17 mouse cellular contexts compared by ENCODE assay signal in the genomic region with DNA sequence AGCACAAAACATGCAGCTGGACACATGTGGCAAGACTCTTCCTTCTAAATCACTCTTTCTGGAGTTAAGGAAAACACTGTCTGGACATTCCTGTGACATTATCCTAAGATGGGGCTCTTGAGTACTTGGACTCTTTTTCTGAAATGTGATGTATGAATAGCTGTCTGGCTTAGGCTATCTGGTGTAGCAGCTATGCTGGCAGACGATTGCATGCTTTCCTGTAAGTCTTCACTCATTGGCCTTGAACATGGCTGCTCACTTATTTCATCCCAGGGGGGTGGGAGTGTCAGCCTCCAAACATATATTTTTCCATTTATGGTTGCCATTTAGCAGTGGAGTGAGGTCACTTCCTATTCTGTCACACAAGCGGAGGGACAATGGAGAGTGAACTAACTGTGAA. TPM values are rescaled to one million over a fixed set of nuclear protein-coding genes. Genes with fewer than 3 reads are reported as not detected.
A peak's percentile ranks its signal among the peaks of the same experiment; 100 is the strongest.
DNase-seq lines count a peak whose midpoint lies in the region; ATAC-seq and TF ChIP-seq lines count a peak whose summit lies in the region.
"Had no signal": no experiment of that assay in that cellular context is flagged by ENCODE, and none has a peak within 500 bp of the region (broad histone marks: within the 10 kb centered on the region; RNA-seq: fewer than 3 reads in every experiment).

No protein-coding gene starts in this region.

- no peaks in the 10 kb centered on the region for H3K9me3 ChIP-seq in heart, embryonic 16.5 days (replicated peaks; ENCODE audit: control insufficient read depth, low read length)
- H3K9me3 ChIP-seq in lung, embryonic 14.5 days (ENCODE audit: low read depth, low read length): no peaks in the 10 kb centered on the region
- H3K9me3 ChIP-seq in intestine, embryonic 16.5 days (ENCODE audit: control insufficient read depth, low read length): no peaks in the 10 kb centered on the region
- no peaks in the 10 kb centered on the region for H3K9me3 ChIP-seq in stomach, embryonic 15.5 days
- no peaks in the 10 kb centered on the region for H3K9me3 ChIP-seq in forebrain, embryonic 14.5 days (replicated peaks; ENCODE audit: control insufficient read depth, low read length)
- H3K9me3 ChIP-seq: forebrain, embryonic 15.5 days; hindbrain, embryonic 12.5 days; midbrain, embryonic 12.5 days; neural tube, embryonic 13.5 days had no signal

- no peak overlapping the region for H3K9ac ChIP-seq in heart, embryonic 16.5 days (ENCODE audit: low read length)
- H3K9ac ChIP-seq in lung, embryonic 14.5 days: no peak overlapping the region
- H3K9ac ChIP-seq in intestine, embryonic 16.5 days (ENCODE audit: low read depth, low read length): no peak overlapping the region
- H3K9ac ChIP-seq in stomach, embryonic 15.5 days: no peak overlapping the region
- H3K9ac ChIP-seq in forebrain, embryonic 14.5 days (ENCODE audit: low read length): no peak overlapping the region
- H3K9ac ChIP-seq: forebrain, embryonic 15.5 days; hindbrain, embryonic 12.5 days; liver, embryonic 14.5 days; midbrain, embryonic 12.5 days; neural tube, embryonic 13.5 days had no signal

- H3K4me1 ChIP-seq in heart, embryonic 16.5 days (ENCODE audit: control insufficient read depth, insufficient read depth, low read length): peaks cover 56% of the 10 kb centered on the region
- H3K4me1 ChIP-seq in lung, embryonic 14.5 days (ENCODE audit: insufficient read depth): no peaks in the 10 kb centered on the region
- peaks cover 35% of the 10 kb centered on the region for H3K4me1 ChIP-seq in intestine, embryonic 16.5 days (ENCODE audit: control insufficient read depth, insufficient read depth, low read length)
- H3K4me1 ChIP-seq in stomach, embryonic 15.5 days: peaks cover 20% of the 10 kb centered on the region
- no peaks in the 10 kb centered on the region for H3K4me1 ChIP-seq in forebrain, embryonic 14.5 days (ENCODE audit: control insufficient read depth, insufficient read depth, low read length)
- H3K4me1 ChIP-seq: forebrain, embryonic 15.5 days; midbrain, embryonic 12.5 days; neural tube, embryonic 13.5 days had no signal

- peak; percentile 37; the same call in 1 of the 2 replicates for ATAC-seq in heart, embryonic 16.5 days (replicated peaks; ENCODE audit: extremely low read depth, insufficient read depth, low FRiP score)
- ATAC-seq in lung, embryonic 14.5 days (ENCODE audit: insufficient read depth): peak; percentile 57; the same call in 1 of the 2 replicates
- ATAC-seq in intestine, embryonic 16.5 days: no peak; the same call in 1 of the 2 replicates
- ATAC-seq in stomach, embryonic 15.5 days (ENCODE audit: insufficient read depth, low FRiP score, low read depth): peak; percentile 40; the same call in 1 of the 2 replicates
- ATAC-seq in forebrain, embryonic 14.5 days: no peak
- ATAC-seq: forebrain, embryonic 15.5 days; inflammation-experienced regulatory T-cells, adult 6 months had no signal

- no peak overlapping the region for H3K4me2 ChIP-seq in heart, embryonic 16.5 days (ENCODE audit: low read depth, low read length)
- no peak overlapping the region for H3K4me2 ChIP-seq in lung, embryonic 14.5 days
- H3K4me2 ChIP-seq in intestine, embryonic 16.5 days (ENCODE audit: low read depth, low read length): no peak overlapping the region
- H3K4me2 ChIP-seq in stomach, embryonic 15.5 days: no peak overlapping the region
- H3K4me2 ChIP-seq in forebrain, embryonic 14.5 days (ENCODE audit: low read length): no peak overlapping the region
- H3K4me2 ChIP-seq: forebrain, embryonic 15.5 days; hindbrain, embryonic 12.5 days; midbrain, embryonic 12.5 days; neural tube, embryonic 13.5 days had no signal

- H3K27ac ChIP-seq in heart, embryonic 16.5 days (ENCODE audit: low read length): peak overlapping the region; percentile 57
- peak overlapping the region; percentile 26; the same call in 1 of the 2 replicates for H3K27ac ChIP-seq in lung, embryonic 14.5 days (ENCODE audit: low read depth)
- H3K27ac ChIP-seq in intestine, embryonic 16.5 days (ENCODE audit: low read length): peak overlapping the region; percentile 74
- peak overlapping the region; percentile 83 for H3K27ac ChIP-seq in stomach, embryonic 15.5 days
- H3K27ac ChIP-seq in forebrain, embryonic 14.5 days (ENCODE audit: low read depth, low read length): no peak overlapping the region
- H3K27ac ChIP-seq: forebrain, embryonic 15.5 days; hindbrain, embryonic 12.5 days; layer of hippocampus, adult 2 months; liver, embryonic 14.5 days; midbrain, embryonic 12.5 days; neural tube, embryonic 13.5 days had no signal

- WGBS in heart, embryonic 16.5 days: 29% methylated on average over 2 of the region's 2 CpGs
- 37% methylated on average over 2 of the region's 2 CpGs for WGBS in lung, embryonic 14.5 days
- 30% methylated on average over 2 of the region's 2 CpGs for WGBS in intestine, embryonic 16.5 days
- 42% methylated on average over 2 of the region's 2 CpGs for WGBS in stomach, embryonic 15.5 days
- WGBS in forebrain, embryonic 14.5 days: 86% methylated on average over 2 of the region's 2 CpGs

- DNase-seq in heart, postnatal 36 days: no peak
- DNase-seq in lung, embryonic 14.5 days: peak; percentile 50
- no peak for DNase-seq in lung, postnatal 10 days
- DNase-seq in forebrain, embryonic 14.5 days (ENCODE audit: low spot score): no peak
- DNase-seq: cerebellum, adult 9-11 months; thymus, postnatal 36 days had no signal

- TF ChIP-seq CTCF in lung, embryonic 14.5 days (IDR thresholded peaks at IDR 0.05; ENCODE audit: low read depth): no peak

- no peaks in the 10 kb centered on the region for H3K27me3 ChIP-seq in heart, embryonic 16.5 days (ENCODE audit: control insufficient read depth, insufficient read depth, low read length)
- H3K27me3 ChIP-seq in lung, embryonic 14.5 days (ENCODE audit: insufficient read depth, low read length): no peaks in the 10 kb centered on the region
- H3K27me3 ChIP-seq in intestine, embryonic 16.5 days (replicated peaks; ENCODE audit: control insufficient read depth, insufficient read depth, low read length): no peaks in the 10 kb centered on the region
- no peaks in the 10 kb centered on the region for H3K27me3 ChIP-seq in stomach, embryonic 15.5 days (replicated peaks)
- no peaks in the 10 kb centered on the region for H3K27me3 ChIP-seq in forebrain, embryonic 14.5 days (replicated peaks; ENCODE audit: control insufficient read depth, insufficient read depth, low read length)
- H3K27me3 ChIP-seq: forebrain, embryonic 15.5 days; hindbrain, embryonic 12.5 days; midbrain, embryonic 12.5 days; neural tube, embryonic 13.5 days had no signal

- peaks cover 35% of the 10 kb centered on the region for H3K36me3 ChIP-seq in heart, embryonic 16.5 days (ENCODE audit: control insufficient read depth, insufficient read depth)
- no peaks in the 10 kb centered on the region for H3K36me3 ChIP-seq in lung, embryonic 14.5 days (ENCODE audit: insufficient read depth)
- H3K36me3 ChIP-seq in intestine, embryonic 16.5 days (ENCODE audit: control insufficient read depth, insufficient read depth, low read length): peaks cover 2% of the 10 kb centered on the region
- peaks cover 11% of the 10 kb centered on the region; the same call in 1 of the 2 replicates for H3K36me3 ChIP-seq in stomach, embryonic 15.5 days
- no peaks in the 10 kb centered on the region for H3K36me3 ChIP-seq in forebrain, embryonic 14.5 days (ENCODE audit: control insufficient read depth, insufficient read depth, low read length)
- H3K36me3 ChIP-seq: forebrain, embryonic 15.5 days; hindbrain, embryonic 12.5 days; midbrain, embryonic 12.5 days; neural tube, embryonic 13.5 days had no signal

- no peak overlapping the region for H3K4me3 ChIP-seq in heart, embryonic 16.5 days (ENCODE audit: low read length)
- H3K4me3 ChIP-seq in lung, embryonic 14.5 days (ENCODE audit: low read depth, low read length): no peak overlapping the region
- H3K4me3 ChIP-seq in intestine, embryonic 16.5 days (ENCODE audit: low read length): no peak overlapping the region
- H3K4me3 ChIP-seq in stomach, embryonic 15.5 days (replicated peaks): no peak overlapping the region
- no peak overlapping the region for H3K4me3 ChIP-seq in forebrain, embryonic 14.5 days (ENCODE audit: low read depth, low read length)
- H3K4me3 ChIP-seq: forebrain, embryonic 15.5 days; hindbrain, embryonic 12.5 days; layer of hippocampus, adult 2 months; midbrain, embryonic 12.5 days; neural tube, embryonic 13.5 days had no signal

- intact Hi-C loops in heart, postnatal 36 days (cut with DNase I): no loop called here

RNA-seq across cellular contexts. Expression of gene Fhl2, which starts 42.3 kb away (rescaled TPM):
- 426 and 443 TPM in 2 replicates for polyA plus RNA-seq in heart, embryonic 16.5 days (2015; fragmentation: Nextera tagmentation; extraction: Ambion mirVana)
- total RNA-seq in heart, postnatal 36 days (2021): 1,000 to 10,000 TPM; 1,415 to 1,925 TPM
- 30.1 and 34.9 TPM in 2 replicates for polyA plus RNA-seq in lung, embryonic 14.5 days (2014; fragmentation: Nextera tagmentation; extraction: Ambion mirVana)
- polyA plus RNA-seq in intestine, embryonic 16.5 days (2015; fragmentation: Nextera tagmentation; extraction: Ambion mirVana): 51.2 and 58.4 TPM in 2 replicates
- polyA plus RNA-seq in stomach, embryonic 15.5 days (2015; fragmentation: Nextera tagmentation; extraction: Ambion mirVana): 72.1 and 74.4 TPM in 2 replicates
- polyA plus RNA-seq in forebrain, embryonic 14.5 days (2014; fragmentation: Nextera tagmentation; extraction: Ambion mirVana): 11.9 and 16.3 TPM in 2 replicates
- total RNA-seq: MEL had no signal

RNA-seq across cellular contexts. Expression of gene AI597479, which starts 56.0 kb away (rescaled TPM):
- polyA plus RNA-seq in heart, embryonic 16.5 days (2015; fragmentation: Nextera tagmentation; extraction: Ambion mirVana): 24.5 and 24.8 TPM in 2 replicates
- total RNA-seq in heart, postnatal 36 days (2021): 10 to 100 TPM; 17.6 to 19.9 TPM
- 32.0 and 32.4 TPM in 2 replicates for polyA plus RNA-seq in lung, embryonic 14.5 days (2014; fragmentation: Nextera tagmentation; extraction: Ambion mirVana)
- 22.3 and 23.6 TPM in 2 replicates for polyA plus RNA-seq in intestine, embryonic 16.5 days (2015; fragmentation: Nextera tagmentation; extraction: Ambion mirVana)
- 27.2 TPM in 2 replicates for polyA plus RNA-seq in stomach, embryonic 15.5 days (2015; fragmentation: Nextera tagmentation; extraction: Ambion mirVana)
- polyA plus RNA-seq in forebrain, embryonic 14.5 days (2014; fragmentation: Nextera tagmentation; extraction: Ambion mirVana): 50.4 and 54.4 TPM in 2 replicates

RNA-seq across cellular contexts. Expression of gene Tgfbrap1, which starts 56.1 kb away (rescaled TPM):
- polyA plus RNA-seq in heart, embryonic 16.5 days (2015; fragmentation: Nextera tagmentation; extraction: Ambion mirVana): 7.2 and 7.3 TPM in 2 replicates
- 10 to 100 TPM; 14.9 to 15.3 TPM for total RNA-seq in heart, postnatal 36 days (2021)
- 13.1 and 13.2 TPM in 2 replicates for polyA plus RNA-seq in lung, embryonic 14.5 days (2014; fragmentation: Nextera tagmentation; extraction: Ambion mirVana)
- polyA plus RNA-seq in intestine, embryonic 16.5 days (2015; fragmentation: Nextera tagmentation; extraction: Ambion mirVana): 8.6 and 9.8 TPM in 2 replicates
- polyA plus RNA-seq in stomach, embryonic 15.5 days (2015; fragmentation: Nextera tagmentation; extraction: Ambion mirVana): 8.0 and 9.8 TPM in 2 replicates
- 12.9 and 16.3 TPM in 2 replicates for polyA plus RNA-seq in forebrain, embryonic 14.5 days (2014; fragmentation: Nextera tagmentation; extraction: Ambion mirVana)

Comparison
In these comparisons a context has a peak if more than half of its experiments do, and no peak if none do; other contexts are left out.
1. ATAC-seq: peak in heart, embryonic 16.5 days (single experiment), lung, embryonic 14.5 days (single experiment) and stomach, embryonic 15.5 days (single experiment); none in intestine, embryonic 16.5 days (single experiment) and forebrain, embryonic 14.5 days (single experiment).